Mouse (Mus musculus) v-Abl transformed pro-B cells (cell line): Measurements from ENCODE around the gene Hspa12a.

Source experiments
- in situ Hi-C, 2 experiments: fragments of 400-800 bp; cut with MboI; formaldehyde crosslinking; loops; one replicate each; pipeline ENCODE4 v1.15.1; 2025; ENCODE audit not compliant: unreplicated experiment in 2 of 2

The Hspa12a gene

GRCm38 (mm10) chr19:58911386-58911785 lies 32.1 kb downstream of the Hspa12a start:
- in situ Hi-C loops: no loop called here

- in situ Hi-C loops: no loop called here
Observed at GRCm38 (mm10) chr19:58910941-58911368, 32.5 kb downstream of the Hspa12a start.

GRCm38 (mm10) chr19:58908018-58908417 lies 35.4 kb downstream of the Hspa12a start:
- in situ Hi-C loops: loop anchor here in 1 of 2 experiments (10.0 kb wide), 1 partner anchor 1253 kb away; no protein-coding TSS in a partner anchor

GRCm38 (mm10) chr19:58906685-58907084 lies 36.8 kb downstream of the Hspa12a start:
- in situ Hi-C loops: loop anchor here in 1 of 2 experiments (10.0 kb wide), 1 partner anchor 1252 kb away; no protein-coding TSS in a partner anchor

- in situ Hi-C loops: loop anchor here in 1 of 2 experiments (10.0 kb wide), 1 partner anchor 1249 kb away; no protein-coding TSS in a partner anchor
Observed at GRCm38 (mm10) chr19:58903899-58904327, 39.5 kb downstream of the Hspa12a start.

GRCm38 (mm10) chr19:58903079-58903898 lies 40.2 kb downstream of the Hspa12a start:
- in situ Hi-C loops: loop anchor here in 1 of 2 experiments (10.0 kb wide), 1 partner anchor 1248 kb away; no protein-coding TSS in a partner anchor

- in situ Hi-C loops: loop anchor here in 1 of 2 experiments (10.0 kb wide), 1 partner anchor 1246 kb away; no protein-coding TSS in a partner anchor
Observed at GRCm38 (mm10) chr19:58900471-58900870, 43.0 kb downstream of the Hspa12a start.

- in situ Hi-C loops: no loop called here
Observed at GRCm38 (mm10) chr19:58896216-58896615, 47.2 kb downstream of the Hspa12a start.

- in situ Hi-C loops: no loop called here
Observed at GRCm38 (mm10) chr19:58889306-58890038, 54.0 kb downstream of the Hspa12a start.

GRCm38 (mm10) chr19:58886467-58886866 lies 57.0 kb downstream of the Hspa12a start:
- in situ Hi-C loops: no loop called here

GRCm38 (mm10) chr19:58883451-58883850 lies 60.0 kb downstream of the Hspa12a start:
- in situ Hi-C loops: no loop called here

- in situ Hi-C loops: no loop called here
Observed at GRCm38 (mm10) chr19:58882336-58882735, 61.1 kb downstream of the Hspa12a start.

- in situ Hi-C loops: no loop called here
Observed at GRCm38 (mm10) chr19:58879330-58879957, 64.0 kb downstream of the Hspa12a start.

GRCm38 (mm10) chr19:58878560-58878959 lies 64.9 kb downstream of the Hspa12a start:
- in situ Hi-C loops: no loop called here

- in situ Hi-C loops: no loop called here
Observed at GRCm38 (mm10) chr19:58873536-58873935, 69.9 kb downstream of the Hspa12a start.

GRCm38 (mm10) chr19:58872381-58873259 lies 70.8 kb downstream of the Hspa12a start:
- in situ Hi-C loops: no loop called here

- in situ Hi-C loops: no loop called here
Observed at GRCm38 (mm10) chr19:58871878-58872277, 71.6 kb downstream of the Hspa12a start.

GRCm38 (mm10) chr19:58866651-58867050 lies 76.8 kb downstream of the Hspa12a start:
- in situ Hi-C loops: no loop called here

GRCm38 (mm10) chr19:58865224-58865623 lies 78.2 kb downstream of the Hspa12a start:
- in situ Hi-C loops: no loop called here
